Mouse (Mus musculus): ENCODE data around the gene Atp2a2.
A peak's percentile ranks its signal among the peaks of the same experiment; 100 is the strongest.

The Atp2a2 gene

GRCm38 (mm10) chr5:122520254-122521129 is 18.5 kb upstream of the Atp2a2 start:
- no peak for DNase-seq (ENCODE audit: inconsistent age in 2 of 2, low spot score in 1 of 2)

DNA sequence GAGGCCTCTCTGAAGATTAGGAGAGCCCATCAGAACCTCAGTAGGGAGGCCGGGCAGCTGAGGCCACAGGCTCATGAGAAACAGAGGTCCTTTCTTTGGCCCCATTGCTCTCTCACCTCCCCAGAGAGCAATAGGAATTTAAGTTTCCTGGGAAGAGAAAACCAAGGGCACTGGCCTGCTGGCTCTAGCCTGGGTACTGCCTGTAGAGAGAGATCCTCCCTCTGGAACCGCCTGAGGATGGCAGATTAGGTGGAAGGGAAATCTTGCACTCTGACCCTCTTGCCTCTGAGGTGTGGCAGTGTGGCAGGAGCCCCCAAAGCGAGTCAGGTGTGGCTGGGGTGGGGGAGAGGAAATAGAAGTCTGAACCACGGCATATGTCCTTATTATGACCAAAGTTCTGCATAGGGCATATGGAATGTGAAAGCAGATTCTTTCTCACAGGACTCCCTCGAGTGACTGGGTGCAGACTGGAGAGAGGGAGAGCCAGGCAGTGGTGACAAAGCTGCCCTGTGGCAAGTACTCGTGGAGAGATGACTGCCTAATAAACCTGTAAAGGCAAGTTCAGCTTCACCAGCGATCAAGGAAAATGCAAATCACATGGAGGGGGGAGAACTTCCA is 17.1 kb upstream of the Atp2a2 start:
- DNase-seq (ENCODE audit: inconsistent age in 2 of 2, low spot score in 1 of 2): peak in 1 of 2 experiments; percentile 47

DNA sequence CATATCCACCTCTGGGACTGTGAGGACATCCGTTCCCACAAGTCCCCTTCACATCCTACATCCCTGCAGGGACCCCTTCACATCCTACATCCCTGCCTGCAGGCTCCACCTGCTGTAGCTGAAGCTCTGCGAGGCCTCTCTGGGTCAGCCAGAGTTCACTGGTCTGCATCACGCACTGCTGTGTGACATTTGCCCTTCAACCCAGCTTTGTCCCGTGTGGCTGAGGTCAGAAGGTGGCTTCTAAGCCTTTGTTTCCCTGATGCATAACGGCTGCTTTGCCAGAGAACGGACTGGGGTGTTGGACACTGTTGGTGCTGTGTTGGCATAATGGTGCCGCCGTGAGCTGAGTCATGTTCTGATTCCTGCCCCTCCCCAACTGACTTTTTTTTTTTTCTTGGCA is 16.2 kb upstream of the Atp2a2 start:
- peak in 1 of 2 experiments; percentile 62 for DNase-seq (ENCODE audit: inconsistent age in 2 of 2, low spot score in 1 of 2)

GRCm38 (mm10) chr5:122516901-122517300 is 14.9 kb upstream of the Atp2a2 start:
- peak in 1 of 2 experiments; percentile 71 for DNase-seq (ENCODE audit: inconsistent age in 2 of 2, low spot score in 1 of 2)

DNA sequence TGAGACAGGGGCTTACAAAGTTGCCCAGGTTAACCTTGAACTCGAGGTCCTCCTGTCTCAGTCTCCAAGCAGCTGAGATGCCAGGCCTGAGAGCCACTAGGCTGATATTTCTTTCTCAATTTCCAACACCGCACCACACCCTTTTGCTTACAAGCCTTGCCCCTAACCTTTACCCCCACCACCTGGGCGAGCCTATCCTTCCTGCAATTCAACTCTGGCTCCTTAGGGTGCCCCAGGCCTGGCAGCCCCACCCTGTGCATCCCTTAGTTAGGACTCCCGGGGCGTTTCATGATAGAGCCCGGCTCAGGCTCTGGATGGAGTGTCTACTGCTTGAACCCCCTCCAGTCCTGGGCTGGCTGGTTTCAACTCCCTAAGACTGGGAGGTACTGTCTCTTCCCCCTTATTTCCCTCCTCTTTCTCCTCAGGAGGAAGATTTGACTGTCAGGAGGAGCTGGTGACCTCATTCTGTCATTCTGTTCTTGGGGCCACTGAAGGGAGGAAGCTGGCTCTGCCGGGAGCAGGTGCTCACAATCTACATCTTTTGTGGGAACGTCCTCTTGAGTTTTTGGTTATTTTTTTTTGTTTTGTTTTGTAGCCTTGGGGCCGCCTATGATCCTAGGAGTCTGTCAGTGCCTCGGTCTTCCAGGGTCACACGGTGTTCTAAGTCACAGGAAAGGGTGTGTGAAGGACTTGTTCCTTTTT is 14.2 kb upstream of the Atp2a2 start:
- DNase-seq (ENCODE audit: inconsistent age in 2 of 2, low spot score in 1 of 2): peak in 1 of 2 experiments; percentile 53

- peak in 1 of 2 experiments; percentile 30 for DNase-seq (ENCODE audit: inconsistent age in 2 of 2, low spot score in 1 of 2)
These were observed 12.1 kb upstream of the Atp2a2 start for GRCm38 (mm10) chr5:122514127-122514521.

GRCm38 (mm10) chr5:122513421-122514126 is 11.5 kb upstream of the Atp2a2 start:
- DNase-seq (ENCODE audit: inconsistent age in 2 of 2, low spot score in 1 of 2): peak in 1 of 2 experiments; percentile 22

DNA sequence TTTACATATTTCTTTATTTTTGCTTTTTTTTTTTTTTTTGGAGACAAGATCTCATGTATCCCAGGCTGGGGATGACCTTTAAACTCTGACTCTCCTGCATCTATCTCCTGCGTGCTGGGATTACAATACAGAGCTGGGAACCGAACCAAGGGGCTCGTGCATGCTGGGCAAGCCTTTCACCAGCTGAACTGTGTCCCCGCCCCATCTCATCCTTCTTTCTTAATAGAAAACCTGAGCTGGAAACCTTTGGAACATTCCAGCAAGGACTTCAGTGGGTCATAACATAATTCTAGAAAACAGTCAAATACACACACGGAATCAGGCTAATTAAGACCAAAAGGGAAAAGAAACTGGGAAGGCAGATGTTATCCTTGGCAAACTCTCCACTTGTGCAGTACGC is 10.0 kb upstream of the Atp2a2 start:
- peak; percentile 3 to 32 for DNase-seq (ENCODE audit: inconsistent age in 2 of 2, low spot score in 1 of 2)

DNA sequence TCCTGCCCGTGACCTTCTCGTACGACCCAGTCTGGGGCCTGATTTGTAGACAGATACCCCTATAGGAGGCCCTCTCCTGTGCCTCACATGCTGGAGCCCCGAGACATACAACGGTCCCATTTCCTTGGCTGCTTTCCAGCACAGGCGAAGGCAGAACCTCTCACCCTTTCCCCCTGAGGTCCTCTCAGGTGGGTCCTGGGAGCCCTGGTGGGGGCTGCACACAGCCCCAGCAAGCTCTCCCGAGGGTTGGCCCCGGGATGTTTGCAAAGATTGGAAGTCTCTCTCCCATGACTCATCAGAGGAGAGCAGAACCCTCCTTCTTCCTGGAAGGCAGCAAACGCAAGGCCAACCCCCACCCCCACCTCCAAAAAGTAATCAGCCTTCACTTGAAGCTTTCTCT is 9.4 kb upstream of the Atp2a2 start:
- peak; percentile 47 to 75 for DNase-seq (ENCODE audit: inconsistent age in 2 of 2, low spot score in 1 of 2)

- DNase-seq (ENCODE audit: inconsistent age in 2 of 2, low spot score in 1 of 2): peak; percentile 62 to 86
These were observed 8.7 kb upstream of the Atp2a2 start for GRCm38 (mm10) chr5:122510651-122511157.

GRCm38 (mm10) chr5:122509608-122510007 is 7.6 kb upstream of the Atp2a2 start:
- peak in 1 of 2 experiments; percentile 38 for DNase-seq (ENCODE audit: inconsistent age in 2 of 2, low spot score in 1 of 2)

DNA sequence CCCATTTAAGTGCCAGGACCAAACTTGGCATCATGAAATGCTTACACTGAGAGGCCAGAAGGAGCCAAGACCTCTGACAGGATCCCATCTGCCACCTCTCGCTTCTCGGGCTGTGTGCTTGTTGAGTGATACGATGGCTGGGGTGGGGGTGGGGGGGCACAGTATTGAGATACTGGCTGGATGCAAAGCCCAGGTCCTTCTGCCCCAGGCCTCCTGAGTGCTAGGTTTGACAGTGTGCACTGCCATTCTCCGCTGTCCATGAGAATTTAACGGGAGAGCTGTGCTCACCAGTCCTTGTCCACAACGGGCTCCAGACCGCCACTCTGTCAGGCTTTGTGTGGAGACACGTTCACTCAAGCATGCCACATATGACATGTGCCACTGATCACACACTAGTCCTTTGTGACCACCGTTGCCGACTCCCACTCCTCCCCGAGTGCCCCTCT is 6.9 kb upstream of the Atp2a2 start:
- DNase-seq (ENCODE audit: inconsistent age in 2 of 2, low spot score in 1 of 2): no peak

- no peak for DNase-seq (ENCODE audit: inconsistent age in 2 of 2, low spot score in 1 of 2)
These were observed 5.4 kb upstream of the Atp2a2 start for GRCm38 (mm10) chr5:122507396-122507795.

- DNase-seq (ENCODE audit: inconsistent age in 2 of 2, low spot score in 1 of 2): no peak
These were observed 4.4 kb upstream of the Atp2a2 start for GRCm38 (mm10) chr5:122506462-122506861.

DNA sequence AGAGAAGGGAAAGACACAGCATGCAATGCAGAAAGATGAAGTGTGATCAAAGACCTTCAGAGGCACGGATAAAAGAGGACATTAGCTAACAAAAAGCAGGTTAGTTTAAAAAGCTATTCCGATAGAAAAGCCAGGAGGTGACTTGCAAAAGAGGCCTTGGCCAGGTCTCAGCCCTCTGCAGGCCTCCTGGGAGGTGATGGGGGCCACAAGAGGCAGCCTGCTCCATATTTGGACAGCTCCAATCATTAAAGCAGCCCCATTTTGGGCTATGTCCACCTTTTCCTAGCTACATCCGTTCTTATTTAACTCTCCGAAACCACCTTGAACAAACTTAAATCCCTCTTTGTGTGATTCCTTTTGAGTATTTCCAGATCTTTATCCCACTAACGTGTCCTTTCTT is 3.5 kb upstream of the Atp2a2 start:
- no peak for DNase-seq (ENCODE audit: inconsistent age in 2 of 2, low spot score in 1 of 2)

- no peak for DNase-seq (ENCODE audit: inconsistent age in 2 of 2, low spot score in 1 of 2)
These were observed 1.7 kb upstream of the Atp2a2 start for GRCm38 (mm10) chr5:122503760-122504119.

GRCm38 (mm10) chr5:122503015-122503759 is 1.2 kb upstream of the Atp2a2 start:
- DNase-seq (ENCODE audit: inconsistent age in 2 of 2, low spot score in 1 of 2): no peak

- peak; percentile 72 to 89 for DNase-seq (ENCODE audit: inconsistent age in 2 of 2, low spot score in 1 of 2)
These were observed 636 bp downstream of the Atp2a2 start for GRCm38 (mm10) chr5:122501101-122502076.

DNA sequence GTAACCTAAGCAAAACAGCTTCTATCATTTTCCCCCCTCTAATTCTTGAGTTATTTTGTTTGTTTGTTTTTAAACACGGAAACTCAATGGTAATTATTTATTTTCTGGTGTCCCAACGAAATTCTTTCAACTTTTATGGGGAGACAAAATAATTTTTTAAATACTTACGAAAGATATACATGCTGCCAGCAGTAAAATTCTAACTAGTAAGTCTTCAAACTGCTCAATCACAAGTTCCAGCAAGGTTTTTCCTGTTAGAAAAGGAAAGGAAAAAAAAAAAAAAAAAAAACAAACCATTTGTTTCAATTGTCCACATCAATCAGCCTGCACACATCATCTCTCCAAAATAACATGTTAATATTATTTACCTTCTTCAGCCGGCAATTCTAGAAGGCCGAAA is 1.5 kb downstream of the Atp2a2 start:
- DNase-seq (ENCODE audit: inconsistent age in 2 of 2, low spot score in 1 of 2): no peak
